Mouse (Mus musculus): ENCODE data around the gene Olfr1335.
"Not testable (repeated sequence)": the region's sequence is repeated elsewhere in the genome, so short reads cannot be mapped to it uniquely, and the experiment has no call there.

The Olfr1335 gene

GRCm38 (mm10) chr4:118809844-118810243 is at the start of gene Olfr1335:
Gene Olfr1335, minus strand, starts transcription at chr4:118809944.
- DNase-seq (ENCODE audit: low read depth) = no peak

- no peak for DNase-seq (ENCODE audit: low read depth)
These were observed 26.4 kb upstream of the Olfr1335 start, which contains the start of gene Olfr1333 for GRCm38 (mm10) chr4:118836179-118836578. Gene Olfr1333, minus strand, starts transcription at chr4:118836279.

GRCm38 (mm10) chr4:118818921-118819320 is 9.2 kb upstream of the Olfr1335 start:
- no peak for DNase-seq (ENCODE audit: low read depth)

- DNase-seq (ENCODE audit: low read depth) = not testable (repeated sequence)
These were observed 16.9 kb downstream of the Olfr1335 start for GRCm38 (mm10) chr4:118792796-118793195.

- no peak for DNase-seq (ENCODE audit: low read depth)
These were observed 27.3 kb downstream of the Olfr1335 start, which contains the start of gene Olfr1337 for GRCm38 (mm10) chr4:118782486-118782885. Gene Olfr1337, minus strand, starts transcription at chr4:118782586.

Measured in induced T-regulatory cell, adult 2 months (primary cell).